Mouse (Mus musculus) thymus, postnatal 0 days (tissue): ENCODE measurements at regions not wholly inside any gene's neighbourhood (a gene's known extent, or its start where the extent isn't known, plus 50 kb on each side); places are given as distances from the start of the nearest gene placed in this dataset.
A peak's percentile ranks its signal among the peaks of the same experiment; 100 is the strongest.

Experiments
- DNase-seq: peaks from one replicate; pipeline ENCODE4 v3.0.0-alpha.2; 2015; ENCODE audit warnings: low spot score

GRCm38 (mm10) chr2:47424910-47425309 lies 1389.0 kb upstream of the Acvr2a start:
- no peak for DNase-seq

DNA sequence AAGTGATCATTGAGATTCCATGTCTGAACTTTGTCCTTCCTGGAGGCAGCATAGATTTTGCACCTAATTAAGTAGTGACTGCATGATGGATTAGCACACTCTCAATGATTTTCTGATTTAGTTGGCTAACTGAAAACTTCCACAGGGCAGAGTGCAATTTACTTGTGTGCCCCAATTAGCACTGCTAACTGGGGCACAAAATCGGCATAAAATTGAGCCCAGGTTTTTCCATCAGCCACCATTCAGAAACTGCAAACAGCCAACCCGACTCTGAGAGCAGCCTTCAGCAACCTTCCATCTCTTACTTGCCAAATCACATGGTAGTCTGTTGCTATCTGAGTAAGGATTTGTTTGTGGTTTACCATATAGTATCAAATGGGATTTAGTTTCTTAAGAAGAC lies 1384.1 kb upstream of the Acvr2a start:
- DNase-seq = no peak

DNA sequence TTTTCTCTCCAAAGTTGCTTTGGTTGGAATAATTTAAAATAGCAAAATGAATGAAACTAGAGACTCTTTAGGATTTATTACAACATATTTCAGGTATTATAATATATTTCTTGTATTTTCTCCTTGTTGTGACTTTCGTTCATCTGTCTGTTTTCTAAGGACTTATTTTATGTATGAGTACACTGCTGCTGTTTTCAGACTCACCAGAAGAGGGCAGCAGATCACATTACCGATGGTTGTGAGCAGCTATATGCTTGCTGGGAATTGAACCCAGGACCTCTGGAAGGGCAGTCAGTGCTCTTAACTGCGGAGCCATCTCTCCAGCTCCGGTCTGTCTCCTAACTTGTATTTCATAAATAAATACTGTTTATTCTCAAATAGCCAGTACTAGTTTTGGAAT lies 1347.9 kb upstream of the Acvr2a start:
- no peak for DNase-seq

DNA sequence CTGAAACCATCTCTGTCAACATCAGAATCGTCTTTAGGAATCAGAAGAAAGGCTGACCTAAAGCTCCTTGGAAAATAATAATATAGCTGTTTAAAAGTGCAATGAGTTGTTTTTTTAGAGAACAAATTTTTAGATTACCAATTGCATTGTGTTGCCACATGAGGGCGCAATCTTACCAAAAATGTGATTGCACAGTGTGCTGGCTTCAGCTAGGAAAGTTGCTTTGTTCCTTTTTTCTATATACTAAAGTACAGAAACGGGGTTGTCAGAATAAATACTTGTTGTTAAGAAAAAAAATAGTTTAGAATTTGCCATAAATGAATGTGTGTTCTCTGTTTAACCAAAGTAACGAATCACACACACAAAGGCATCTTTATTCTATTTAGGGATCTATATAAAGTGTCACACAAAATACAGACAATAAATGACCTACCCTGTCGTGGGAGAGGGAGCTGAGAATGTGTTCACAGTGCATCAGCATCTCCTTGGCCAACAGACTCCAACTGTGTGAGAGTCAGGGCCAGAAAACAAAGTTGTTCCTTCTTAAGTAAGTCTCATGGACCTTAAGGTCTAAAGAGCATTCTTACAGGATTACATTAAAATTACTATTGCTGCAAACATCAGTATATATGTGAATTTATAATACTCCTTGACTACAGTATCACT lies 1321.9 kb upstream of the Acvr2a start:
- DNase-seq = peak; percentile 9
